Comparison of ENCODE assay signal across 10 mouse cellular contexts in the genomic region with DNA sequence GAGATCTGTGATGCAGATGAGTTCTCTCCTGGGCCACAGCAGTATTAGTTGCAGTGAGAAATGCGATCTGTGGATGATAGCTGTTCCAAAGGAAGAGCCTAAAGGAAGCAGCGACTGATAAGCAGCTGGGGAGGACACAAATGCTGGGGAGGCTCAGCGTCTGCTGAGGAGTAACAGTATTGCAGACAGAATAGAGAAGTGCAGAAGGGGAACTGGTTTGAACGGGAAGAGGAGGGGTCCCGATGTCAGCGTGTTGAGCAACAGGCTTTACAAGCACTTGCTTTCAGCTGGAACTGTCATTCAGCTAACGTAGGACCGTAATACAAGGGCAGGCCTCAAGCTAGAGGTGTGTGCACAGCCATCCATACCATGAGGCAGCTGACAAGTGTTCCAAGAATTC. TPM values are rescaled to one million over a fixed set of nuclear protein-coding genes. Genes with fewer than 3 reads are reported as not detected.
DNase-seq lines count a peak whose midpoint lies in the region; ATAC-seq lines count a peak whose summit lies in the region.
"Had no signal": no experiment of that assay in that cellular context is flagged by ENCODE, and none has a peak within 500 bp of the region (broad histone marks: within the 10 kb centered on the region; RNA-seq: fewer than 3 reads in every experiment).

No protein-coding gene starts in this region.

- peak overlapping the region; percentile 100 for H3K9ac ChIP-seq in heart, embryonic 13.5 days
- no peak overlapping the region for H3K9ac ChIP-seq in liver, embryonic 16.5 days (ENCODE audit: low read depth, low read length)

- peak overlapping the region; percentile 94 for H3K4me3 ChIP-seq in heart, embryonic 13.5 days
- peak overlapping the region; percentile 9; the same call in 1 of the 2 replicates for H3K4me3 ChIP-seq in liver, embryonic 16.5 days (ENCODE audit: low read depth, low read length)

- H3K4me2 ChIP-seq in heart, embryonic 13.5 days, result peak overlapping the region; percentile 98
- H3K4me2 ChIP-seq in liver, embryonic 16.5 days (ENCODE audit: low read depth, low read length), result peak overlapping the region; percentile 36

- intact Hi-C loops in left cerebral cortex, postnatal 14 days (cut with DNase I), result no loop called here

- no peak for ATAC-seq in heart, embryonic 13.5 days (ENCODE audit: extremely low read depth, insufficient number of reproducible peaks, low FRiP score, low TSS enrichment)
- no peak for ATAC-seq in liver, embryonic 16.5 days (ENCODE audit: low read depth)

- H3K27ac ChIP-seq in heart, embryonic 13.5 days (replicated peaks), result peak overlapping the region; percentile 100
- H3K27ac ChIP-seq in liver, embryonic 16.5 days (ENCODE audit: low read length), result peak overlapping the region; percentile 60

- H3K27me3 ChIP-seq in heart, embryonic 13.5 days (replicated peaks), result no peaks in the 10 kb centered on the region
- H3K27me3 ChIP-seq in liver, embryonic 16.5 days (ENCODE audit: control insufficient read depth, insufficient read depth, low read depth, low read length), result no peaks in the 10 kb centered on the region; the same call in 1 of the 2 replicates

- H3K4me1 ChIP-seq in heart, embryonic 13.5 days, result peaks cover 81% of the 10 kb centered on the region
- peaks cover 26% of the 10 kb centered on the region for H3K4me1 ChIP-seq in liver, embryonic 16.5 days (ENCODE audit: control insufficient read depth, low read depth, low read length)

- WGBS in heart, embryonic 13.5 days, result 23% methylated on average over 8 of the region's 8 CpGs
- WGBS in liver, embryonic 16.5 days (ENCODE audit: insufficient replicate concordance), result 11% methylated on average over 8 of the region's 8 CpGs

- no peaks in the 10 kb centered on the region for H3K9me3 ChIP-seq in heart, embryonic 13.5 days
- H3K9me3 ChIP-seq in liver, embryonic 16.5 days (replicated peaks; ENCODE audit: control insufficient read depth, low read length), result no peaks in the 10 kb centered on the region

- peak; percentile 40 to 71 for DNase-seq in spleen, postnatal 4 days (ENCODE audit: low spot score in 2 of 2)
- DNase-seq in spleen, postnatal 14 days (ENCODE audit: low spot score in 2 of 2), result no peak
- no peak for DNase-seq in left cerebral cortex, postnatal 14 days (ENCODE audit: low spot score in 2 of 2)
- no peak for DNase-seq in cerebellum, postnatal 10 days
- no peak for DNase-seq in thymus, postnatal 10 days (ENCODE audit: low spot score in 2 of 2)
- no peak for DNase-seq in gastrocnemius, postnatal 4 days (ENCODE audit: low spot score in 2 of 2)

- peaks cover 67% of the 10 kb centered on the region for H3K36me3 ChIP-seq in heart, embryonic 13.5 days
- peaks cover 15% of the 10 kb centered on the region for H3K36me3 ChIP-seq in liver, embryonic 16.5 days (ENCODE audit: control insufficient read depth, insufficient read depth)

RNA-seq across cellular contexts. Expression of gene Zyx, which starts 3.8 kb away (rescaled TPM):
- 156 and 173 TPM in 2 replicates for polyA plus RNA-seq in heart, embryonic 13.5 days (2015; fragmentation: Nextera tagmentation; extraction: Ambion mirVana)
- polyA plus RNA-seq in liver, embryonic 16.5 days (2015; fragmentation: Nextera tagmentation; extraction: Ambion mirVana), result 35.2 and 43.2 TPM in 2 replicates
- 10 to 100 TPM; 51.8 to 60.0 TPM for total RNA-seq in left cerebral cortex, postnatal 14 days (2021)
- 100 to 1,000 TPM; 113 to 128 TPM for total RNA-seq in gastrocnemius, postnatal 4 days (2021)

RNA-seq across cellular contexts. Expression of gene Epha1, which starts 19.9 kb away (rescaled TPM):
- polyA plus RNA-seq in heart, embryonic 13.5 days (2015; fragmentation: Nextera tagmentation; extraction: Ambion mirVana), result 3.3 and 3.4 TPM in 2 replicates
- 7.3 and 8.4 TPM in 2 replicates for polyA plus RNA-seq in liver, embryonic 16.5 days (2015; fragmentation: Nextera tagmentation; extraction: Ambion mirVana)
- total RNA-seq in left cerebral cortex, postnatal 14 days (2021), result under 1 TPM; 0.22 to 0.34 TPM
- total RNA-seq in gastrocnemius, postnatal 4 days (2021), result under 1 TPM; 0.27 to 0.57 TPM

RNA-seq across cellular contexts. Expression of gene Fam131b, which starts 28.7 kb away (rescaled TPM):
- polyA plus RNA-seq in heart, embryonic 13.5 days (2015; fragmentation: Nextera tagmentation; extraction: Ambion mirVana), result 0.17 TPM in 2 replicates
- polyA plus RNA-seq in liver, embryonic 16.5 days (2015; fragmentation: Nextera tagmentation; extraction: Ambion mirVana), result not detected in 2 replicates
- total RNA-seq in left cerebral cortex, postnatal 14 days (2021), result 100 to 1,000 TPM; 118 to 121 TPM
- total RNA-seq in gastrocnemius, postnatal 4 days (2021), result 1 to 10 TPM; 2.2 TPM

RNA-seq across cellular contexts. Expression of gene Tas2r143, which starts 46.9 kb away (rescaled TPM):
- not detected in 2 replicates for polyA plus RNA-seq in heart, embryonic 13.5 days (2015; fragmentation: Nextera tagmentation; extraction: Ambion mirVana)
- polyA plus RNA-seq in liver, embryonic 16.5 days (2015; fragmentation: Nextera tagmentation; extraction: Ambion mirVana), result not detected in 2 replicates
- total RNA-seq in left cerebral cortex, postnatal 14 days (2021), result not detected
- total RNA-seq in gastrocnemius, postnatal 4 days (2021), result under 1 TPM in 1 of 2 experiments, not detected in 1; 0.54 TPM
- total RNA-seq: left cerebral cortex, adult 18-20 months had no signal
- polyA plus RNA-seq: neural tube, embryonic 14.5 days had no signal

RNA-seq across cellular contexts. Expression of gene Tas2r135, which starts 52.1 kb away (rescaled TPM):
- not detected in 2 replicates for polyA plus RNA-seq in heart, embryonic 13.5 days (2015; fragmentation: Nextera tagmentation; extraction: Ambion mirVana)
- not detected in 2 replicates for polyA plus RNA-seq in liver, embryonic 16.5 days (2015; fragmentation: Nextera tagmentation; extraction: Ambion mirVana)
- total RNA-seq in left cerebral cortex, postnatal 14 days (2021), result not detected
- total RNA-seq in gastrocnemius, postnatal 4 days (2021), result not detected
- total RNA-seq: left cerebral cortex, adult 18-20 months had no signal
- polyA plus RNA-seq: neural tube, embryonic 14.5 days had no signal

Comparison
In these comparisons a context has a peak if more than half of its experiments do, and no peak if none do; other contexts are left out.
1. DNase-seq: peak in spleen, postnatal 4 days (2 of 2); none in spleen, postnatal 14 days (0 of 2), left cerebral cortex, postnatal 14 days (0 of 2), cerebellum, postnatal 10 days (0 of 2), thymus, postnatal 10 days (0 of 2) and gastrocnemius, postnatal 4 days (0 of 2).
2. RNA of gene Fam131b, which starts 28.7 kb away (total RNA-seq): 118 to 121 TPM in left cerebral cortex, postnatal 14 days; 2.2 TPM in gastrocnemius, postnatal 4 days; every median in the first group is over 10 times any median in the second.